ENCODE assay signal across 18 mouse cellular contexts in the genomic region with DNA sequence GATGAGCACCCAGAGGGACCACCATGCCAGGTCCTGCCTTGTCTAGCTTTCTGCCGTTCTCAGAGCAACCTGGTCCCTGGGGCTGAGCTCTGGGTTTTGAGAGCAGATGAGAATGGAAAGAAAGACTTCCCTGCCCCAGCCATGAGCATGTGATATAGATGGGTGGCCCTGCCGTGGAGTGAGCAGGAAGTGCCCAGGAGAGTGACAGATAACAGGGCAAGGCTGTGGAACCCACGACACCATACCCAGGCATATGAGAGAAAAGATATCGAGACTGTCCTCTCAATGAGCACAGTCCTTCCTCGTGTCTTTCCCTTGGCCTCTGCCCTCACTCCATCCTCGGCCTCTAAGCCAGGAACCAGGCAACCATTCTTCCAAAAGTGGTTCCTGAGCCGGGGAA.
DNase-seq lines count a peak whose midpoint lies in the region; ATAC-seq and TF ChIP-seq lines count a peak whose summit lies in the region.
"Had no signal": no experiment of that assay in that cellular context is flagged by ENCODE, and none has a peak within 500 bp of the region (broad histone marks: within the 10 kb centered on the region; RNA-seq: fewer than 3 reads in every experiment).

No protein-coding gene starts in this region.

- H3K4me2 ChIP-seq in liver, embryonic 15.5 days: no peak overlapping the region
- H3K4me2 ChIP-seq: embryonic facial prominence, embryonic 13.5 days; heart, embryonic 13.5 days; hindbrain, embryonic 15.5 days had no signal

- H3K9me3 ChIP-seq in liver, embryonic 15.5 days (replicated peaks): no peaks in the 10 kb centered on the region
- no peaks in the 10 kb centered on the region for H3K9me3 ChIP-seq in MEL (replicated peaks; ENCODE audit: insufficient read depth, low read length)
- H3K9me3 ChIP-seq: embryonic facial prominence, embryonic 13.5 days; forebrain, embryonic 10.5 days; heart, embryonic 13.5 days; hindbrain, embryonic 15.5 days had no signal

- no peak for TF ChIP-seq EP300 in MEL (IDR thresholded peaks at IDR 0.05; ENCODE audit: low read depth in 1 of 2, low read length in 2 of 2)

- TF ChIP-seq POLR2A in MEL (IDR thresholded peaks at IDR 0.05; ENCODE audit: control insufficient read depth in 1 of 2, insufficient read depth in 1 of 2, low read depth in 1 of 2, low read length in 2 of 2, poor library complexity in 1 of 2): no peak

- H3K27me3 ChIP-seq in liver, embryonic 15.5 days: no peaks in the 10 kb centered on the region
- no peaks in the 10 kb centered on the region for H3K27me3 ChIP-seq in MEL (ENCODE audit: control insufficient read depth in 1 of 2, insufficient read depth in 2 of 2, low read length in 2 of 2)
- H3K27me3 ChIP-seq: heart, embryonic 13.5 days; hindbrain, embryonic 15.5 days had no signal

- no peaks in the 10 kb centered on the region for H3K36me3 ChIP-seq in liver, embryonic 15.5 days (replicated peaks)
- H3K36me3 ChIP-seq in MEL (ENCODE audit: control insufficient read depth in 1 of 2, insufficient read depth in 2 of 2, low read length in 2 of 2): peaks cover 0 to 3% of the 10 kb centered on the region in 2 experiments; a peak in 2 of 4 replicates
- H3K36me3 ChIP-seq: embryonic facial prominence, embryonic 13.5 days; forebrain, embryonic 10.5 days; heart, embryonic 13.5 days; hindbrain, embryonic 15.5 days had no signal

- ATAC-seq in liver, embryonic 15.5 days (ENCODE audit: insufficient read depth): peak; percentile 24; the same call in 1 of the 2 replicates
- peak; percentile 62 for ATAC-seq in erythroid progenitor cell, adult 5-6 weeks (replicated peaks; ENCODE audit: low FRiP score, poor library complexity, severe bottlenecking)
- peak; percentile 57 for ATAC-seq in megakaryocyte-erythroid progenitor cell, adult 5-6 weeks (replicated peaks; ENCODE audit: low FRiP score, low TSS enrichment, poor library complexity, severe bottlenecking)
- ATAC-seq: forebrain, embryonic 14.5 days had no signal

- no peak for TF ChIP-seq RAD21 in MEL (IDR thresholded peaks at IDR 0.05; ENCODE audit: low read depth, low read length)

- H3K79me2 ChIP-seq in MEL (ENCODE audit: control insufficient read depth, insufficient read depth, low read length, poor library complexity): no peaks in the 10 kb centered on the region

- H3K27ac ChIP-seq in liver, embryonic 15.5 days (replicated peaks): no peak overlapping the region
- H3K27ac ChIP-seq in MEL (ENCODE audit: control insufficient read depth, low read depth, low read length): no peak overlapping the region
- H3K27ac ChIP-seq: embryonic facial prominence, embryonic 13.5 days; forebrain, embryonic 10.5 days; gastrocnemius, adult 2 months; heart, embryonic 13.5 days; hindbrain, embryonic 15.5 days had no signal

- H3K4me1 ChIP-seq in liver, embryonic 15.5 days (replicated peaks): peaks cover 36% of the 10 kb centered on the region
- H3K4me1 ChIP-seq in MEL (ENCODE audit: control insufficient read depth in 1 of 2, insufficient read depth in 2 of 2, low read length in 2 of 2): peaks cover 0 to 8% of the 10 kb centered on the region in 2 experiments; a peak in 2 of 4 replicates
- H3K4me1 ChIP-seq: embryonic facial prominence, embryonic 13.5 days had no signal

- H3K4me3 ChIP-seq in liver, embryonic 15.5 days (replicated peaks): no peak overlapping the region
- H3K4me3 ChIP-seq in MEL (ENCODE audit: control insufficient read depth in 1 of 2, insufficient read depth in 1 of 2, low read depth in 2 of 2, low read length in 2 of 2): no peak overlapping the region
- H3K4me3 ChIP-seq: embryonic facial prominence, embryonic 13.5 days; forebrain, embryonic 10.5 days; gastrocnemius, adult 2 months; heart, embryonic 13.5 days; hindbrain, embryonic 15.5 days had no signal

- H3K9ac ChIP-seq in liver, embryonic 15.5 days: no peak overlapping the region
- no peak overlapping the region for H3K9ac ChIP-seq in MEL (ENCODE audit: control insufficient read depth, low read depth, low read length, poor library complexity, severe bottlenecking)
- H3K9ac ChIP-seq: embryonic facial prominence, embryonic 13.5 days; heart, embryonic 13.5 days; hindbrain, embryonic 15.5 days had no signal

- 30% methylated on average over 7 of the region's 7 CpGs for WGBS in liver, embryonic 15.5 days (ENCODE audit: insufficient replicate concordance)

- TF ChIP-seq CTCF in MEL (IDR thresholded peaks at IDR 0.05 in 2 of 3, conservative IDR thresholded peaks at IDR 0.05 in 1 of 3; ENCODE audit: control insufficient read depth in 1 of 3, insufficient read depth in 1 of 3, low read depth in 2 of 3, low read length in 3 of 3, poor library complexity in 1 of 3, severe bottlenecking in 1 of 3): no peak

- DNase-seq in liver: no peak
- DNase-seq in MEL (ENCODE audit: low read depth, low spot score): peak; percentile 31
- no peak for DNase-seq in urinary bladder, postnatal 25 days (ENCODE audit: low spot score)
- no peak for DNase-seq in left cerebral cortex, adult 8-10 months (ENCODE audit: low spot score in 2 of 2)
- DNase-seq: adrenal gland, postnatal 10 days; cerebellum, adult 11-12 months; cerebellum, adult 9-10 months; gastrocnemius, adult 2 months; gastrocnemius, postnatal 25 days; heart, postnatal 36 days had no signal

TF ChIP-seq in MEL, 35 proteins besides CTCF, POLR2A, EP300 and RAD21:
- TF ChIP-seq SIN3A (IDR thresholded peaks at IDR 0.05; ENCODE audit: low read length) (no peak), ELF1 (IDR thresholded peaks at IDR 0.05; ENCODE audit: low read depth, low read length) (peak; percentile 11; the same call in 1 of the 2 replicates)
